Mouse (Mus musculus) cerebellum, adult 9-10 months (tissue): ENCODE data around the gene Abca5.

Experiments
- DNase-seq: peaks from one replicate; pipeline ENCODE4 v3.0.0; 2022

Abca5 gene

DNA sequence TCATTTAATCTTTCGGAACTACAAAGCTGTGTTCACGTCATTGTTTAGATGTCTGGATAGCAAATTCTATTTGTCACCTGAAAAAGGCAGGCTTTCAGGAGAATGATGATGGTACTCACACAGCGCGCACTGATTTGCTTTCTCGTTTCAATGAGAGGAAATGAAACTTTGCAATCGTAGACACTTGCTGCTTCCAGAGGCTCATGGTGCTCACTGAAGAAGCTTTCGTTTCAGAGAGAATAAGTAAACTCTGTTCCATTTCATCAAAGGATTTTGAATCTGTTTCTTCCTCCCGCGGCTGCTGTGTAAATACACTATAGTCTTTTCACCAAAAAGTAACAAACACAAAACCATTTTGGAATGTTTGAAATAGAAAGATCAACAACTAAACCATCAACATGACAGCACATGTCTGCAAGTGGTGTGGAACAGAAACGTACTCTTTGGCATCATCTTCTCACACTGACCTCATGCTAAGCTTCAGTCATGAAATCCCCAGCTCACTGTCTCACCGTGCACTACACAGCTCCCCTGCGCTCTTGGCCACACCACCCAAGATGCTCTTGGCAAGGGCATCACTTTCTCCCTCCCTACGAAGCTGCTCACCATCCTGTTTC lies 39.5 kb downstream of the Abca5 start:
- no peak for DNase-seq

DNA sequence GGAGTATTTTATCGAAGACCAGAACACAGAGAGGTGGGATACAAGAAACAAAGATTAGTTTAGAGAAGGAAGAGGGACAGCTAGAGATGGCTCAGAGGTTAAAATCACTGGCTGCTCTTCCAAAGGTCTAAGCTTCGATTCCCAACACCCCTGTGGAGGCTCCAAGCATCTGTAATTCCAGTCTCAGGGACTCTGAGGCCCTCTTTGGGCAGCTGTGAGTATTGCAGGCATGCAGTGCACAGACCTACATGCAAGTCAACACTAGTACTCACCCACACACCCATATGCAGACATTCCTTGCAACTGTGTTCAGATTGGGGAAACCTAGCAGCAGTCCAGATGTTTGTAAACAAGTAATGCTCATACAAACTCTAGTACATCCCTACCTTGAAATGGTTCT lies 46.9 kb downstream of the Abca5 start:
- DNase-seq, result no peak

DNA sequence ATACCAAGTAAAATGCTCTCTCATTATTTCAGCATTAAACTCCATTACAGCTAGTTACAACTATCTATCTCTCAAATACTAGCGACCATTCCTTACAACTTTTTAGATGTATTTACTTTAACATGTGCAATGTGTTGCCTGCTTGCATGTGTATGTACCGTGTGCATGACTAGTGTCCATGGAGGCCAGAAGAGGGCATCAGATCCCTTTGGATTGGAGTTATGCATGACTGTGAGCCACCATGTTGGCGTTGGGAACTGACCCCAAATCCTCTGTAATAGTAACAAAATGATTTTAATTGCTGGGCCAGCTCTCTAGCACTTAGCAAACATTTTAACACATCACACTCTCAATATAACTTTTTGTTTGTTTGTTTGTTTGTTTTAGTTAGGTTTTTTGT lies 49.1 kb downstream of the Abca5 start:
- no peak for DNase-seq

DNA sequence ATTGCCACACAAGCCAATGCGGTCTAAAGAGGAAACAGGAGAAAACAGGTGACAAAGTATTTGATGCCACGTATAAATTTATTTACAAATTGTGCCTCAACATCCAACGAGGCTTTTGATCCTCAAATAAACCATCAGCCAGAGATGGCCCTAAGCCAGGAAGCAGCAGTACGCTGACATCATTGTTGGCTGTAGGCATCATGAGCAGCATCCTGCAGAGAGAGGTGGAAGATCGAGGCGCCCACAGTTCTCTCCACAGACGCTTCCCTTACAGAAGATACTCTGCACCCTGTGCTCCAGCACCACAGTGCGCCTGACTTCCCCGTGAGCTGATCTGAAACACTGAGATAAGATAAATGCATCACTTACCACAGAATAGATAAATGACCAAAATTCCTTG lies 49.8 kb downstream of the Abca5 start:
- DNase-seq, result peak; percentile 73

DNA sequence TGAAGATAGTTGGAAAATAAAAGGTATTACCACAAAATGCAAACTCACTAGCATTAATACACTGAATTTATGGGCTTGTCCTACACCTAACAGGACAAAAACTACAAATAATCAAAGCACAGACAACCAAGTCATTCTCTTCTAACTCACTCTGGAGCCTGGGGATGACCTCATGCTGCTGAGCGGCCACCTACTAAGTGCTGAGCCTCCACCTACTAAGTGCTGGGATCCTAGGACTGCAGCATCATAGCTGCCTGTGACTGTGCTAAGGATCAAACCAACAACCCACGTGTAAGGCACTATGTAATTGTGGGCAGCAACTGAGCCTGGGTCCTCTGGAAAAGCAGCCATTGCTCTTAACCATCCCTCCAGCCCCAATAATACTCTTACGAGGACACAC lies 51.2 kb downstream of the Abca5 start:
- DNase-seq, result no peak

DNA sequence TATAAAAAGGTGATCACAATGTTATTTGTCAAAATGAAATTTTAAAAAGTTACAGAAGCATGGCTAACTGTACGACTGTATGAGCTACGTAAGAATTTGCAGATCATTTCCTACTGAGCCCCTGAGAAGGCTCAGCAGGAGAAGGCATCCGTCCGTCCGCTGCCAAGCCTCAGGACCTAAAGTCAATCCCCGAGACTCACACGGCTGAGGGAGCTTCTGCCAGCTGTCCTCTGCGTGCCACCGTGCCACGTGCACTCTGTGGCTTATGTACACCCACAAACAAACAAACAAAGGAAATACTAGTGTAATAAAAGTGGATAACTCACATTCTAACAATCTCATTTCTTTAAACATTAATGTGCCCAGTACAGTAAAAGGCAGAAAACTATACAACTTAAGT lies 52.7 kb downstream of the Abca5 start:
- no peak for DNase-seq

DNA sequence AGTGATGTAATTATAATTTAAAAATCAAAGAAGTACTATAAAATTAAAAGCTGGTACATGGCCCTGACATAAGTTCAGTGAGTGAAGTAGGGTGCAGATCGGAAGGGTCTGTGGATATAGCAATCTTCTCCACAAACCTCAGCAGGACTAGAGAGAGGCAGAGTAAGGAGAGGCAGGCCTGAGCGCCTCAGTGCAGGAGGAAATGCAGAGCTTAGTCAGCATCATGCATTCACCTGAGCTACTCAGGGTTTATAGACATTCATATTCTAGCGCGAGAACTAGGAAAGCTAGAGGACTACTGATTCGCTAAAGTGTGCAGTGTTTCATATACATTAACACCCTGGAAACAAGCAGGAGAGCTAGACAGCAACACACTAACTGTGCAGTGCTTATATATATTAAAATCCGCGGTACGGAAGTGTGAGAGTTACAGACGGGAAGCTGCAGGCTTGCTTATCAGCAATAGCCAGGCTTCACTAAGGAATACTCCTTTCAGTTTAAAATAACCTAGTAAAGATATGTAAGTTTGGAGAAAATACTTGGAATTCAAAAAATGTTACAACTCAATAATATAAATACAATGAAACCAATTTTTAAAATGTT lies 53.2 kb downstream of the Abca5 start:
- no peak for DNase-seq

DNA sequence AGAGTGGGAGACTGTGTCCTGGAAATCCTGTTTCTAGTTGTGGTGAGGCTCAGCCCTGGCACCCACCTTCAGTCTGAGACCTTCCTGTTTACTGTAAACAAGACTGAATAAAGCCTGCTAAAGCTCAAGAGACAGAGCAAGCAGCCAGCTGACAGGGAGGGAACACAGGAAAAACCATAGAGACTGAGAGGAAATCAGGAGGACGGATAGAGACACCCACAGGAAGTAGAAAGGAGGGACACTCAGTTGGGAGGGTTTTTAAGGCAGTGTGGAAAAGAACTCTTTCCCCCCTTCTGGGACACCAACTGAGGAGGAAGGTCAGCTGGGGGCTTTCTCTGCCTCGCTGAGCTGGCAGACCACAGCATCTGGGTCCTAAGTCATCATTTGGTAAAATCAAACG lies 62.7 kb downstream of the Abca5 start:
- no peak for DNase-seq

DNA sequence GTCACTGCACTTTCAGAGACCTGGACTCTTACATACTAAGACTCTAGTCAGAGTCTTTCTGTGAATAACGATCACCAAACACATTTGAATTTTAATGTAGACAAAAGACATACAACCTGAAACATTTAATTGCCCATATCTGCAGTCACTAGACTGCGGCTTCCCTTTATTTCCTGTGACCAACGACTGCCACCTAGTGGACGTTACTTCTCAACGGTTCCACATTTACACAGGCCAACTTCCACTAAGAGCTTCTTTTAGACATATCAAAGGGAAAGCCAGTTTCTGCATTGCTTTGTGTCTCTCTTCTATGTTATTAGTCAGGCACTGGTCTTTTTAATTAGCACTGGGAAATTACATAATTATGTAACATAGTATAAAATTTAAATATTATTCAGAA lies 65.8 kb downstream of the Abca5 start:
- DNase-seq, result peak; percentile 67

DNA sequence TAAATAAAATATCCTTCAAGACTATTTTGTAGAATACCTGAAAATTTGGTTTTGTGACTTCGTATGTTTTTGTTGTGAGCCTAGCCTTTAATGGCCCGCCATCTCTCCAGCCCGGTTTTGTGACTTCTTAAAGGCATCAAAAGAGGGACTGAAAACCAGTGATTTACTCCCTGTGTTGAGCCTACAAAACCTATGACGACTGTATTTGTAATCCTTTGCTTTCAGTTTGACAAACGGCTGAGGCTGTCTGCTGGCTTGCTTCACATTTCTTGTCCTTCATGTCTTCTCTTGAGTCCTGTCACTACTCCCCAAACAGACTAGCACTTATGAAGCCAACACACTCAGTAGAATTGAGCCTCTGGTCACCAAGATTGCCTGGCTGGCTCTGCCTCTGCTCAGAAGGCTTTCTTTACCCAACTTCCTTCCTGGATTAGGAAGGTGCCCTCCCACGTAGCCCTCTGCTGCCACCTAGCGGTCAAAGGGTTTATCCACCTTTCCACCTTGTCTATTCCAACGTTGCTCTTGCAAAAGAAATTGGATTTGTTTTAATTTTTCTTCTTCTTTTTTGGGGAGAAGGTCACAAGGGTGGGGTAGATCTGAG lies 69.2 kb downstream of the Abca5 start:
- DNase-seq, result peak; percentile 75

DNA sequence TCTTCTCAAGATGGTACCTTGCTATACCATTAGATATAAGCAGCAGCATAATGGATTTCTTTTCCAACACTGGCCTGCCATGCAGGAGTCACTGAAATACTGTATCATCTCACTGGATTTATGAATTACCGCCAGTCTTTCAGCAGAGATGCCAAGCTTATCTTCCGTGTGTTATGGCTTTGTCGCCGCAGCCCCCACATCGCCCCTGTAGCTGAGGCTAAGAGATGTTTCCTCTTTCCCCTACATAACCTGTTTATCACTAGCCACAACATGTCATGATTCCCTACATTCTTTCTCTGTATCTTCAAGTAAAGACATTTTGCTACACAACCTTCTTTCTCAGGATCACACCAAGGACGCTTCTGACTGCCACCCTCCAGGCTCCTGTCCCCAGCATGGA lies 70.3 kb downstream of the Abca5 start:
- DNase-seq, result no peak

DNA sequence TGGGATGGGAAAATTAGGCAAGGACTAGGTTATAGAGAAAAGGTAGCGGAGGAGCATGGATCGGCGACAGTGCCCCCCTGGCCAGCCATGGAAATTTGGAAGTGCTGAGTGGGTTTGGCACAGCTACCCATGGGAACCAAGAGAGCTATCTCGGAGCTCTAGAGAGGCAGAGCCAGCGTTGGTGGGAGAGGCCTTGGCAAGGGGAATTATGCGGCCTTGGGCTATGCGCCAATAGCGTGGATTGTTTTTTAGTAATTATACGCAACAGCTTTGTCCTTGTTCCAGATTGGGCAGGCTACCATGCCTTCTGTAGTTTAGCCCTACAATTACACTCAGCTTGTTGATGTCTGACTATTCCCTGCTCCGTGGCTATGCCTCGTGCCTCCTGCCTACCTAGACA lies 70.8 kb downstream of the Abca5 start:
- no peak for DNase-seq

DNA sequence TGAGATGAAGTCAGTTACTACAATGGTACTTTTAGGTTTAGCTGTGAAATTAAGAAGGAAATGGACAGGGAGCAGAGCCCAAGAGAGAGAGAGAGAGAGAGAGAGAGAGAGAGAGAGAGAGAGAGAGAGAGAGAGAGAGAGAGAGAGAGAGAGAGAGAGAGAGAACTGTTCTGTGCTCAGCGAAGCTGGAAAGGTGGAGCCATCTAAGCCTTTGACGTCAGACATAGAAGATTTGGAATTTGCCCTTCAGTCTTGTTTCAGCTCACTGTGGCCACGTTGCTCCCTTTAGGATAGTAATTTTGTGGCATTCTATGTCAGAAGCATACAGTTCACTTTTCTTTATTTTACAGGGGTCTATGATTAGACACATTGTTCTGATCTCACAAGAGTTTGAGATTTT lies 75.6 kb downstream of the Abca5 start:
- no peak for DNase-seq

DNA sequence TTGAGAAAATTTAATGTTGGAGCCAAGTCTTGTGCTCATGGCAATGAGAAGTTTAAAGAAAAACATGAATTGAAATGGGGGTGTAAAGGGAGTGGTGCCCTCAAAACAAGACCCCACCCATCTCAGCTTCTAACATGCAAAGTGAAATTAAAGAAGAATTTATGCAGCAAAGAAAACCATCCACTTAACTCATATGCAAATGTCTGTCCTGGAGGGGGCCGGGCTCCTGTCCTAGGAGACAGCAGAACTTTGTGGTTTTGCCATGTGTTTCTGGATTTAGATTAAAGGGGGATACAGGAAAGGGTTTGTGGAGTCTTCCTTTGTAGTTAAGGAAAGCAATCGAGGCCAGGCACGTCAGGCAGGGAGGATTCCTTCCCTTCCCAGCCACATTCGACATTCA lies 79.6 kb downstream of the Abca5 start:
- no peak for DNase-seq

DNA sequence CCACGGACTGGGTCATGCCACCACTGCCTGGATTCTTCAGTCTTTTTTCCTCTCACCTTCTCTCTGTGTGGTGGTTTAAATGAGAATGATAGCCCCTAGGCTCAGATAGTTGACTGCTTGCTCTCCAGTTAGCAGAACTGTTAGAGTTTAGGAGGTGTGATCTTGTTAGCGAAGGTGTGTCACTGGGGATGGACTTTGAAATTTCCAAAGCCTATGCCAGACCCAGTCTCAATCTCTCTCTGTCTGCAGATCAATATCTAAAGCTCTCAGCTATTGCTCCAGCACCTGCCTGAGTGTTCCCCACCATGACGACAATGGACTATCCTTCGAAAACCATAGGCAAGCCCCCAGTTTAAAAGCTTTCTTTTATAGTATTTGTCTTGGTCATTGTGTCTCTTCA lies 80.5 kb downstream of the Abca5 start:
- no peak for DNase-seq

DNA sequence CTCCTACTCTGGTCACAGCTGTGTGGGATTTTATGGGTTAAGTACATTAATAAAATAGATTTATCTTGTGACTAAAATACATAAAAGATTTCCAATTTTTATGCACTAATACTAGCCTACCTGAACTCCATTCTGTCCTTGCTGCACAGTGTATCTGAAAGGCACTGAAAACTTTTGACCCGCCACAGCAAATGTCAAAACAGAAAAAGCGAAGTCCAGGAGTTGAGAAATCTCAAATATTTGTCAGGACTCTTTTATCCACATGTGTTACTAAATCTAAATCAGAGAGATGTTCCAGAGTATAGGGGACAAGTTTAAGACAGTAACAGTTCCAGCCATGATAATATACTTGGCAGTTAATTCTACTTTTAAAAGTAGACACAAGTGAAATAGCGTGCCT lies 85.3 kb downstream of the Abca5 start:
- DNase-seq, result no peak

DNA sequence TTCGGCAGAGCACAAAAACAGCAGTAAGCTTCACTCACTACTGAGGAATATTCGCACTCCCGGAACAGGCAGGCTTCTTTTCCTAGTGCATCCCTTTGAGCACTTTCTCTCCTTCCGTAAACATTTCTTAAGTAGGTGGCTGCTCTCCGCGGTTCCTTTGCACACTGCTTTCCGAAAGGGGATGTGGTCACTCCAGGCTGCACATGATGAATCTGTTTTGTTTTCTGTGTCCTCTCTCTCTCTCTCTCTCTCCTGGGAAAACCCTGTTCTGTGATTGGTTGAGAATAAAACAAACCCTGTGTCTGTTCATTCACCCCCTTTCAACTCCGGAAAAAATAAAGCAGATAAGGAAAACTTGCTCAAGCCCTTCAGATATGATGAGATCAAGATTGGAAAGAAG lies 86.0 kb downstream of the Abca5 start, which contains the start of gene Abca6:
Abca6 (minus strand) TSS at position 243 of the 400 bp plus-strand sequence.
- DNase-seq, result no peak

DNA sequence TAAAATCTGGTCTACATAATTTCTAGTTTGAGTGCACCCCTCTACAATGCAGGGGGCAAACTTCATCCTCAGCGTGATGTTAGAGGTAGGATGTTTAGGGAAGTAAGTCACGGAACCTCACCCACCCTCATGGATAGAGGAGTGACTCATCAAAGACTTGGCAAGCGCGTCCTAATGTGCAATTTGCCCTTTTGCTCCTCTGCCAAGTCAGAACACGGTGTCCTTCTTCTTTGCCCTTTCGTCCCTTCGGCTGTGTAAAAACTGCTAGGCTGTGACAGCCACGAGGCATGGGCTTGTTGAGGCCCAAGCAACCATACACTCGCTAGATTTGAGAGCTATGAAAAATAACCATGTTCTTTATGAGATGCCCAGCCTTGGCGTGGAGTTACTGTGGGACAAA lies 92.8 kb downstream of the Abca5 start:
- no peak for DNase-seq

DNA sequence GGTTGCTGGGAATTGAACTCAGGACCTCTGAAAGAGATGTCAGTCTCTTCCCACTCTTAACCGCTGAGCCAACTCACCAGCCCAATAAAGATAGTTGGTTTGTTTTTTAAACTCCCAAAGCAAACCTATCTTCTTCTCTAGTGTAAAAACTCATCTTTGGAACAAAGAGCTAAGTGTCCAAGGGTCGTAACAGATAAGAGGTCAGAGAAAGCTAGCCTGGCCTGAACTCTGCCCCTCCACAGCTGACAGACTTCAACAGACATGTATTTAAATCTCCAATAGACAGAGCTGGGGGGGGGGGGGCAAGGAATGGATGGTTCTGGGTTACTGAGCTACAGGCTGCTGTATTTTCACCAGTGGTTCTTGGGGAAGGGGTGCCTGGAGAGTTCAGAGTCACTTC lies 100.0 kb downstream of the Abca5 start:
- DNase-seq, result no peak

DNA sequence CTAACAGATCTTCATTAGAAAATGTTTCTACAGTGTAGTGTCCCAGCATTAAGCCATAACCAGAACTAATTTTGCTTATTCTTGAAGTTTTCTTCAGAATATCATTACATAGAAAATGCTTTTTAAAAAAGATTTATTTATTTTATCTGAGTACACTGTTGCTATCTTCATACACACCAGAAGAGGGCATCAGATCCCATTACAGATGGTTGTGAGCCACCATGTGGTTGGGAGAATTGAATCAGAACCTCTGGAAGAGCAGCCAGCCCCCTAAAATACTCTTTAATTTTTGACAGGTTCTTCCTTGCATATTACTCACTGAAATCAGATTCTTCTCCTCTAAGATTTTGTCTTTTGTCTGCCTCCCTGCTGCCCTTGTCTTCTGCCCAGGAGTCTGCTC lies 104.5 kb downstream of the Abca5 start:
- DNase-seq, result no peak
